ENCODE assay signal across 17 mouse cellular contexts in genomic region chr17:78166566-78166965, GRCm38 (mm10). TPM values are rescaled to one million over a fixed set of nuclear protein-coding genes. Genes with fewer than 3 reads are reported as not detected.
DNase-seq lines count a peak whose midpoint lies in the region.
"Had no signal": no experiment of that assay in that cellular context is flagged by ENCODE, and none has a peak within 500 bp of the region (broad histone marks: within the 10 kb centered on the region; RNA-seq: fewer than 3 reads in every experiment).

No protein-coding gene starts in this region.

- intact Hi-C loops in left cerebral cortex, postnatal 36 days (cut with DNase I): no loop called here
- intact Hi-C loops in heart, postnatal 25 days (cut with DNase I): no loop called here

- DNase-seq in frontal cortex, postnatal 36 days (ENCODE audit: low spot score in 2 of 2): peak; percentile 9 to 35
- DNase-seq in frontal cortex, postnatal 10 days (ENCODE audit: low spot score in 2 of 2): no peak
- DNase-seq in right cerebral cortex, adult 18-20 months: peak; percentile 29
- no peak for DNase-seq in right cerebral cortex, postnatal 4 days
- DNase-seq in layer of hippocampus, adult 8-10 months (ENCODE audit: low spot score in 2 of 2): peak; percentile 21 to 33
- peak; percentile 9 to 17 for DNase-seq in left cerebral cortex, postnatal 36 days (ENCODE audit: low spot score in 2 of 2)
- DNase-seq in heart, postnatal 25 days (ENCODE audit: low spot score): no peak
- DNase-seq in cerebellum, adult 9-11 months: no peak
- DNase-seq: adrenal gland, postnatal 25 days; cerebellum, adult 11 months; cerebellum, postnatal 10 days; gastrocnemius, postnatal 36 days; kidney, postnatal 36 days; liver; lung, postnatal 36 days; thymus, adult 2 months; thymus, postnatal 4 days had no signal

RNA-seq across cellular contexts. Expression of gene Crim1, which starts 33.5 kb away (rescaled TPM):
- total RNA-seq in layer of hippocampus, adult 8-10 months (2022): 100 to 1,000 TPM; 134 to 154 (median 144) TPM
- total RNA-seq in left cerebral cortex, postnatal 36 days (2021): 10 to 100 TPM; 79.6 to 82.6 TPM
- 10 to 100 TPM; 45.2 to 48.7 TPM for total RNA-seq in heart, postnatal 25 days (2021)

Comparison
In these comparisons a context has a peak if more than half of its experiments do, and no peak if none do; other contexts are left out.
1. DNase-seq: peak in frontal cortex, postnatal 36 days (2 of 2), right cerebral cortex, adult 18-20 months (single experiment), layer of hippocampus, adult 8-10 months (2 of 2) and left cerebral cortex, postnatal 36 days (2 of 2); none in frontal cortex, postnatal 10 days (0 of 2), right cerebral cortex, postnatal 4 days (single experiment), heart, postnatal 25 days (single experiment) and cerebellum, adult 9-11 months (single experiment).